Mouse (Mus musculus) 416B (cell line): ENCODE data around the gene Nol11.
"Not testable (repeated sequence)": the region's sequence is repeated elsewhere in the genome, so short reads cannot be mapped to it uniquely, and the experiment has no call there.

Experiments
- DNase-seq: peaks from one replicate; pipeline ENCODE4 v3.0.0; 2011; ENCODE audit warnings: low read depth

Gene Nol11

GRCm38 (mm10) chr11:107155292-107155691 is 33.9 kb downstream of the Nol11 start:
- DNase-seq, result no peak

- DNase-seq, result no peak
These were observed 34.8 kb downstream of the Nol11 start for GRCm38 (mm10) chr11:107154431-107154830.

- DNase-seq, result no peak
These were observed 35.5 kb downstream of the Nol11 start for GRCm38 (mm10) chr11:107153645-107154044.

- peak; percentile 44 for DNase-seq
These were observed 37.4 kb downstream of the Nol11 start for GRCm38 (mm10) chr11:107151809-107152208.

GRCm38 (mm10) chr11:107143956-107144355 is 45.2 kb downstream of the Nol11 start:
- DNase-seq, result not testable (repeated sequence)

GRCm38 (mm10) chr11:107142382-107142781 is 46.8 kb downstream of the Nol11 start:
- no peak for DNase-seq

- no peak for DNase-seq
These were observed 48.4 kb downstream of the Nol11 start for GRCm38 (mm10) chr11:107140756-107141155.

- DNase-seq, result peak; percentile 64
These were observed 50.5 kb downstream of the Nol11 start for GRCm38 (mm10) chr11:107138633-107139032.

GRCm38 (mm10) chr11:107137593-107137992 is 51.6 kb downstream of the Nol11 start:
- no peak for DNase-seq

- not testable (repeated sequence) for DNase-seq
These were observed 52.7 kb downstream of the Nol11 start for GRCm38 (mm10) chr11:107136458-107136857.

GRCm38 (mm10) chr11:107135741-107136140 is 53.4 kb downstream of the Nol11 start:
- no peak for DNase-seq

GRCm38 (mm10) chr11:107132426-107132825 is 56.8 kb downstream of the Nol11 start:
- no peak for DNase-seq

- DNase-seq, result peak; percentile 87
These were observed 57.3 kb downstream of the Nol11 start, which contains the start of gene Bptf for GRCm38 (mm10) chr11:107131749-107132421. Gene Bptf (minus strand): TSS chr11:107132127.

- DNase-seq, result peak; percentile 67
These were observed 58.1 kb downstream of the Nol11 start for GRCm38 (mm10) chr11:107130879-107131748.

- DNase-seq, result peak; percentile 60
These were observed 58.9 kb downstream of the Nol11 start for GRCm38 (mm10) chr11:107130221-107130788.

GRCm38 (mm10) chr11:107129641-107130040 is 59.5 kb downstream of the Nol11 start:
- DNase-seq, result peak; percentile 34

GRCm38 (mm10) chr11:107126716-107127115 is 62.5 kb downstream of the Nol11 start:
- DNase-seq, result not testable (repeated sequence)

- no peak for DNase-seq
These were observed 64.2 kb downstream of the Nol11 start for GRCm38 (mm10) chr11:107125011-107125410.

GRCm38 (mm10) chr11:107124327-107124731 is 64.9 kb downstream of the Nol11 start:
- DNase-seq, result peak; percentile 96

- no peak for DNase-seq
These were observed 71.4 kb downstream of the Nol11 start for GRCm38 (mm10) chr11:107117789-107118188.
